Mouse (Mus musculus): ENCODE measurements around the gene Fbn1. TPM values are rescaled to one million over a fixed set of nuclear protein-coding genes. Genes with fewer than 3 reads are reported as not detected.

The Fbn1 gene
- total and polyA plus RNA-seq, 3 experiments: 0.04 to 0.17 (median 0.09) TPM

GRCm38 (mm10) chr2:125543646-125544045, 35.9 kb upstream of the Fbn1 start:
- Histone ChIP-seq H3K27ac (ENCODE audit: insufficient read depth, low read depth) (no peak overlapping the region), H3K4me1 (ENCODE audit: control insufficient read depth in 1 of 2, insufficient read depth in 2 of 2) (no peaks in the 10 kb centered on the region), H3K4me2 (ENCODE audit: insufficient read depth, low read depth, poor library complexity, severe bottlenecking) (no peak overlapping the region), H3K4me3 (replicated peaks in 1 of 3; ENCODE audit: low read depth in 2 of 3, low read length in 2 of 3, poor library complexity in 1 of 3) (no peak overlapping the region), H3K79me2 (replicated peaks; ENCODE audit: control insufficient read depth, extremely low read depth, insufficient read depth, poor library complexity, severe bottlenecking) (no peaks in the 10 kb centered on the region), H3K9ac (ENCODE audit: insufficient read depth, low read depth) (no peak overlapping the region), H3K27me3 (replicated peaks) (no peaks in the 10 kb centered on the region), H3K9me3 (replicated peaks; ENCODE audit: low read length) (no peaks in the 10 kb centered on the region), H3K36me3 (replicated peaks in 1 of 2; ENCODE audit: control insufficient read depth in 1 of 2, insufficient read depth in 1 of 2, low read length in 1 of 2) (no peaks in the 10 kb centered on the region)
- no peak for TF ChIP-seq MYC (IDR thresholded peaks at IDR 0.05; ENCODE audit: low read depth, low read length)
- no peak for TF ChIP-seq ELF1 (IDR thresholded peaks at IDR 0.05; ENCODE audit: low read depth, low read length)
- TF ChIP-seq NRF1 (IDR thresholded peaks at IDR 0.05; ENCODE audit: low read depth, low read length): no peak
- no peak for TF ChIP-seq PAX5 (IDR thresholded peaks at IDR 0.05; ENCODE audit: low read length)
- TF ChIP-seq JUND (conservative IDR thresholded peaks at IDR 0.05; ENCODE audit: low read depth, low read length): no peak
- no peak for TF ChIP-seq CHD1 (IDR thresholded peaks at IDR 0.05; ENCODE audit: low read depth, low read length)
- TF ChIP-seq ZC3H11A (IDR thresholded peaks at IDR 0.05; ENCODE audit: low read depth, low read length): no peak
- TF ChIP-seq MAZ (IDR thresholded peaks at IDR 0.05; ENCODE audit: low read depth, low read length): no peak
- no peak for TF ChIP-seq CTCF (conservative IDR thresholded peaks at IDR 0.05 in 1 of 2, IDR thresholded peaks at IDR 0.05 in 1 of 2; ENCODE audit: low read depth in 2 of 2, low read length in 2 of 2)
- no peak for TF ChIP-seq JUN (IDR thresholded peaks at IDR 0.05; ENCODE audit: insufficient read depth, low read depth, low read length)
- TF ChIP-seq POLR2AphosphoS2 (IDR thresholded peaks at IDR 0.05; ENCODE audit: low read depth, low read length): no peak
- in situ Hi-C loops (cut with MboI; ENCODE audit: low pct_ligation_motif_present, low pct_unique_long_range_greater_than_20kb, low sequenced_read_pairs): no loop called here
- dilution Hi-C loops (cut with MboI; ENCODE audit: extremely low pct_ligation_motif_present, extremely low pct_unique_long_range_greater_than_20kb, low sequenced_read_pairs): no loop called here
- no peak for DNase-seq (ENCODE audit: extremely low read depth)

- Histone ChIP-seq H3K4me3 (replicated peaks in 1 of 3; ENCODE audit: low read depth in 2 of 3, low read length in 2 of 3, poor library complexity in 1 of 3) (no peak overlapping the region), H3K4me1 (ENCODE audit: control insufficient read depth in 1 of 2, insufficient read depth in 2 of 2) (no peaks in the 10 kb centered on the region), H3K36me3 (replicated peaks in 1 of 2; ENCODE audit: control insufficient read depth in 1 of 2, insufficient read depth in 1 of 2, low read length in 1 of 2) (no peaks in the 10 kb centered on the region), H3K9ac (ENCODE audit: insufficient read depth, low read depth) (no peak overlapping the region), H3K4me2 (ENCODE audit: insufficient read depth, low read depth, poor library complexity, severe bottlenecking) (no peak overlapping the region), H3K27ac (ENCODE audit: insufficient read depth, low read depth) (no peak overlapping the region), H3K9me3 (replicated peaks; ENCODE audit: low read length) (no peaks in the 10 kb centered on the region), H3K79me2 (replicated peaks; ENCODE audit: control insufficient read depth, extremely low read depth, insufficient read depth, poor library complexity, severe bottlenecking) (no peaks in the 10 kb centered on the region), H3K27me3 (replicated peaks) (no peaks in the 10 kb centered on the region)
- TF ChIP-seq MAZ (IDR thresholded peaks at IDR 0.05; ENCODE audit: low read depth, low read length): no peak
- TF ChIP-seq SIN3A (IDR thresholded peaks at IDR 0.05; ENCODE audit: low read length): no peak
- no peak for TF ChIP-seq NRF1 (IDR thresholded peaks at IDR 0.05; ENCODE audit: low read depth, low read length)
- TF ChIP-seq PAX5 (IDR thresholded peaks at IDR 0.05; ENCODE audit: low read length): no peak
- TF ChIP-seq ZC3H11A (IDR thresholded peaks at IDR 0.05; ENCODE audit: low read depth, low read length): no peak
- no peak for TF ChIP-seq USF2 (conservative IDR thresholded peaks at IDR 0.05; ENCODE audit: low read depth, low read length)
- no peak for TF ChIP-seq SMC3 (IDR thresholded peaks at IDR 0.05; ENCODE audit: low read depth, low read length)
- TF ChIP-seq CHD2 (IDR thresholded peaks at IDR 0.05; ENCODE audit: low read length): no peak
- TF ChIP-seq POLR2AphosphoS2 (IDR thresholded peaks at IDR 0.05; ENCODE audit: low read depth, low read length): no peak
- no peak for TF ChIP-seq RAD21 (IDR thresholded peaks at IDR 0.05; ENCODE audit: low read depth, low read length)
- no peak for TF ChIP-seq NELFE (IDR thresholded peaks at IDR 0.05; ENCODE audit: low read depth, low read length)
- TF ChIP-seq ZKSCAN1 (IDR thresholded peaks at IDR 0.05; ENCODE audit: borderline replicate concordance, low read depth, low read length): no peak
- no peak for TF ChIP-seq IRF4 (IDR thresholded peaks at IDR 0.05; ENCODE audit: low read depth, low read length)
- no peak for TF ChIP-seq MEF2A (IDR thresholded peaks at IDR 0.05; ENCODE audit: borderline replicate concordance, low read depth, low read length)
- no peak for TF ChIP-seq USF1 (IDR thresholded peaks at IDR 0.05; ENCODE audit: low read depth, low read length)
- no peak for TF ChIP-seq BHLHE40 (IDR thresholded peaks at IDR 0.05; ENCODE audit: low read depth, low read length)
- TF ChIP-seq MXI1 (IDR thresholded peaks at IDR 0.05; ENCODE audit: low read depth, low read length): no peak
- no peak for TF ChIP-seq E2F4 (IDR thresholded peaks at IDR 0.05; ENCODE audit: insufficient replicate concordance, low read depth, low read length)
- no peak for DNase-seq (ENCODE audit: extremely low read depth)
- dilution Hi-C loops (cut with MboI; ENCODE audit: extremely low pct_ligation_motif_present, extremely low pct_unique_long_range_greater_than_20kb, low sequenced_read_pairs) (no loop called here), in situ Hi-C loops (cut with MboI; ENCODE audit: low pct_ligation_motif_present, low pct_unique_long_range_greater_than_20kb, low sequenced_read_pairs) (no loop called here)
Observed at GRCm38 (mm10) chr2:125541451-125541850, 33.7 kb upstream of the Fbn1 start.
